Mouse (Mus musculus) adrenal gland, adult 8-10 months (tissue): ENCODE data around the gene Gdf7. TPM values are rescaled to one million over a fixed set of nuclear protein-coding genes. Genes with fewer than 3 reads are reported as not detected.

Experiments used
- DNase-seq: peaks from one replicate; pipeline ENCODE4 v3.0.0; 2022
- total RNA-seq, 4 experiments: library from RNA; stranded (reverse); gene quantifications; 2 replicates each; pipeline ENCODE4 v1.2.4; 2022

Gdf7 gene
- total RNA-seq, 4 experiments from 2014 or later = 0.23 TPM; not detected in 3

- DNase-seq = no peak
Observed at GRCm38 (mm10) chr12:8296154-8296553, 5.6 kb downstream of the Gdf7 start.

GRCm38 (mm10) chr12:8295307-8295913, 6.3 kb downstream of the Gdf7 start:
- no peak for DNase-seq

- DNase-seq = no peak
Observed at GRCm38 (mm10) chr12:8291157-8291853, 10.4 kb downstream of the Gdf7 start.

DNA sequence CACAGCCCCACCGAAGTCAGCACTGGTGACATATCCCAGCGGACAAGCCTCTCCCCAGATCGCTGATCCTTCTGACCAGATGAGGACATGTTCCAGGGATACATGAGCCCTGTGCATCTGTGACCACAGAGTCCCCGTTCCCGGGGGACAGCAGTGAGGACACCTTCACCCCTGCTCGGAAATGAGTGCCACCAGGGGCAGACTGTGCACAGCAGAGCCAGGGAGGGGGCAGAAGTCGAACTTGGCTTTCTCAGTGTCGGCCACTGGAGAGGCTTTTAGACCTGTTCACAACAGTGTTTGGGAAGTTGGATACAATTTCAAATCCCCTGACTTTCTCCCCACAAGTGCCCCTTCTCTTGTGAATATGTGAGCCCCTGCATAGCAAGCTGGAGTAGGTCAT, 12.3 kb downstream of the Gdf7 start:
- no peak for DNase-seq

DNA sequence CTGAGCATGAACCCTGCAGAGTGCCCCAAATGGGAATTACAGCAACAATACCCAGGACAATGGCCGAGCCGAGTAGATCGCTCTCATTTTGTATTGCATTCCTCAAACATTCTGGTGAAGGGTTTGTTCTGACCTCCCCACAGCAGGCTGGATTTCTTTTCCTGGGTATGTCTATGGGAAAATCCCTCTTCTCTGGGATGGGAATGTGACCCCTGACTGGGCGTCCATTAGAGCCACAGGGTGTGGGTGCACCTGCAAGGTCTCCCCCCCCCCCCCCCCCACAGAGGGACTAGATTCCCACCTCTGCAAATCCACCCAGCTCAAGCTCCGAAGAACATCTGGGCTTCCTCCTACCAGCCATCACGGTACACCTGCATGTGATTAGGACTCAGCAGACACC, 12.7 kb downstream of the Gdf7 start:
- DNase-seq = no peak

- no peak for DNase-seq
Observed at GRCm38 (mm10) chr12:8287970-8288369, 13.8 kb downstream of the Gdf7 start.

DNA sequence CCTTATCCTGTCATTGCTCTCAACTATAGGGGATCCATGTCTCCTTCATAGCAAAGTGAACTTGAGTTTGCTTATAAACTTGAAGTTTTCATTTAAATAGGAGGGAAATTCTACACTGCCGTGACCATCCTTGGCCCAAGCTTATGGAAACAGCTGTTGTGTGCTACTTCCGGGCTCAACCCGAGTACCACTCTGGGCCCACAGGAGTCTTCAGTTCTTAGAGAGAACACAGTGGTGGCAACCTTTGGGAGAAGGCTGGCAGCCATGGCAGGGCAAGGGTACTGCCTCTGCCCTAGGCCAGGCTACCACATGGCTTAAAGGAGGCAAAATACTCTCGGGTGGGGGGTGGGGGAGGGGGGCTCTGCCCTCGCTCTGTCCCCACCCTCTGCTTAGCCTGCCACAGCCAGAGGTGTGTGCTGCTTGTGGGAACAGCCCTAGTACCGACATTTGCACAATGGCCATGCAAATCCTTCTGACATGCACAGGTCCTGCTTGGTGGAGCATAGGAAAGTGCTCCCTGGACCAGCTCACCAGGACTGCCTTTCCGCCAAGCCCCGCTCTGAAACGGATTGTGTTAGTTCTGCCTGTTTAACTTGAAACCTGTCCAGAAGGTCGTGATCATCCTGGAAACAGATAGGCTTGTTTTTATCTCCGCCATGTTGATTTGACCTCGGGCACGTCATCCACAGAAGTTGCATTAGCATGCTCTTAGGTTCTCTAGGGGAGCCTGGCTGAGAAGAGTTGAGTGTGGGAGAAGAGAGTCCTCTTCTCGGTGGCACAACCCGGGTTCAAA, 20.3 kb downstream of the Gdf7 start:
- no peak for DNase-seq

- DNase-seq = no peak
Observed at GRCm38 (mm10) chr12:8275424-8275823, 26.3 kb downstream of the Gdf7 start.

GRCm38 (mm10) chr12:8273471-8274171, 28.1 kb downstream of the Gdf7 start:
- no peak for DNase-seq

GRCm38 (mm10) chr12:8271405-8271804, 30.3 kb downstream of the Gdf7 start:
- peak; percentile 10 for DNase-seq

DNA sequence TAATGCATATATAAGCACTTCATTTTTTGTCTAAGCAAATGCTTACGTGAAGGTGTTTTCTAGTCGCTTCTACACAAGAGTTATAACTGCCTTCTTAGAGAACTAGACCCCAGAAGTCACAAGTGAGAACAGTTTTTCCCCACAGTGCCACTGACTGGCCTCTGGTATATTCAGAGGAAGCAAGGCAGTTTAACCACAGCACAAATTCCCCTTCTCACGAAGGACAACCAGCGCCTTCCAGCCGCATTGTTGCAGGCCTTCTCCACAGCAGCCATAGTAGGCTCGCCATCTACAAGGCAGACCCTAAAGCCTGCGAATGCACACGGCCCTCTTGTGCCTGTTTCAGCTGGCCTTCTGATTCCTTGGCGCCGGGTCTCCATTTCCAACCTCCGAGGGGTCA, 32.1 kb downstream of the Gdf7 start:
- DNase-seq = no peak

GRCm38 (mm10) chr12:8266311-8266710, 35.4 kb downstream of the Gdf7 start:
- no peak for DNase-seq

DNA sequence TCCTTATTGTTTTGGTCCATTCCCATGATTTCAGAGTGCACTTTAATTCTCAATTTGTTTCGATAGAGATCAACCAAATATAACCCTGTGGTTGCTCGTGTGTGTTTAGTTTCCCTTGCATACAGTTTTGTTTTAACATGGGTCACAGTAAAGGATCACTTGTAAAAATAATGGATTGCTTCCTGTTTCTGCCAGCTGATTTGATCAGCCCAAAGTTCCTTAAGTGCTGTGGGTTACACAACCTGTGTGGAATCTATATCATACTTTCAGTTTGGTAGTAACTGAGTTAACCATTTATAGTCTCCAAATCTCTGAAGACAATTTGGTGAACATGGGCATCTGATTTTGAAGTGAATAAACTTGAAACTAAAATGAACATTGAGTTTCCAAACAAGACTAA, 41.5 kb downstream of the Gdf7 start:
- DNase-seq = no peak

Other genes with a start within 250 kb of the Gdf7 start
- gene Ldah, start 93.8 kb downstream of the Gdf7 start, total RNA-seq = 10 to 100 TPM; 42.4 to 54.9 (median 45.4) TPM
- 10 to 100 TPM; 18.4 to 33.8 (median 20.6) TPM for gene Hs1bp3, start 11.5 kb upstream of the Gdf7 start, total RNA-seq
- gene Rhob, start 198.1 kb upstream of the Gdf7 start, total RNA-seq = 100 to 1,000 TPM; 196 to 244 (median 223) TPM